Mouse (Mus musculus): ENCODE data around the gene Diaph3. TPM values are rescaled to one million over a fixed set of nuclear protein-coding genes. Genes with fewer than 3 reads are reported as not detected.
A peak's percentile ranks its signal among the peaks of the same experiment; 100 is the strongest.

Gene Diaph3
- total RNA-seq, 1 experiment from 2014 or later, result 71.4 TPM

DNA sequence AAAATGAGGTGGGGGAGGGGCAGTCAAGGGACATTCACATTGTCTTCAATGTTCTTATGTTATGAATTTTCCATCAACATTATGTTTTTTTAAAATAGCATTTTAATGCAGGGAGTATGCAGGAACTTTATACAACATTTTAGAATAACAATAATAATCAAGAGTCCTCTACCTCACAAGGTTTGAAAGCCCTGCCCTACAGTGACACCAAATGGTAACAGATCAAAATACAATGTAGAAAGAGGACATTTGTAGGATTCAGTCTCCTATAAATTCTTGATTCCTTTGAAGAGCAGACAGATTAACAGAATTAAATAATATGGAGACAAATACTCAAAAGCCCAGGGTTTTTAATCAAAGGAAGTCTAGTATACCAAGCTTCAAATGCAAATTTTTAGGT lies 242.1 kb downstream of the Diaph3 start:
- ATAC-seq (replicated peaks in 1 of 2; ENCODE audit: insufficient read depth in 1 of 2, low FRiP score in 2 of 2, low TSS enrichment in 1 of 2, low read depth in 1 of 2, poor library complexity in 2 of 2, severe bottlenecking in 2 of 2), result no peak

DNA sequence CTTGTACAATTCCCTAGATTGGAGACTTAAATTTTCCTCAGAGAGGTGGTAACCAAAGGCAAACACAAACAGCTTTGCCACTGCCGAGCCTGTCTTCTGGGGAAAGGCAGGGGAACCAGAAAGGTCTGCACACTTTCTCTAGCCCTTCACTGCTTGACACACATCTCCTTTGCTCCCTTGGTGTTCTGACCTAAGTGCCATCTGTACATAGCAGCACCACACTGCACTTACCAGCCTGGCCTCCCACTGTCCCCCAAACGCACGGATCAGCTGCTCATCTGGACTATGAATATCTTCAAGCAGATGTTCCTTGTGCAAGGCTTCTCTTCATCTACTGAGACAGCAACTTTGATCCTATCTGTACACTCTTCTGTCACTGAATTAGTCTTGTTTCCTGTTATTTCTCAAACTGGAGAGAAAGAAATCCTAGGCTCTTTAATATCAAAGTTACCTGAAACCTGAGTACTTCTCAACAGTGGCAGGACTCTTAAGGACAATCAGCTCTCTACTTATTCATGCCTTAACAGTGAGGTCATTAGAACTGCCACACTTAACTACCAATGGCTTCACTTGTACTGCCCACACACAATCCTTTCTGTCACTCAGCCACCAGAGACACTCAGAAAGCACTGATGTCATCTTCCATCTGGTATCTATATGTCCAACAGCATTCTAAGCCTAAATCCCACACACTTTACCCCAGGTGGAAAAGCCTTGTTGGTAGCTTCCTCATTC lies 251.8 kb downstream of the Diaph3 start:
- no peak for ATAC-seq (replicated peaks in 1 of 2; ENCODE audit: insufficient read depth in 1 of 2, low FRiP score in 2 of 2, low TSS enrichment in 1 of 2, low read depth in 1 of 2, poor library complexity in 2 of 2, severe bottlenecking in 2 of 2)

DNA sequence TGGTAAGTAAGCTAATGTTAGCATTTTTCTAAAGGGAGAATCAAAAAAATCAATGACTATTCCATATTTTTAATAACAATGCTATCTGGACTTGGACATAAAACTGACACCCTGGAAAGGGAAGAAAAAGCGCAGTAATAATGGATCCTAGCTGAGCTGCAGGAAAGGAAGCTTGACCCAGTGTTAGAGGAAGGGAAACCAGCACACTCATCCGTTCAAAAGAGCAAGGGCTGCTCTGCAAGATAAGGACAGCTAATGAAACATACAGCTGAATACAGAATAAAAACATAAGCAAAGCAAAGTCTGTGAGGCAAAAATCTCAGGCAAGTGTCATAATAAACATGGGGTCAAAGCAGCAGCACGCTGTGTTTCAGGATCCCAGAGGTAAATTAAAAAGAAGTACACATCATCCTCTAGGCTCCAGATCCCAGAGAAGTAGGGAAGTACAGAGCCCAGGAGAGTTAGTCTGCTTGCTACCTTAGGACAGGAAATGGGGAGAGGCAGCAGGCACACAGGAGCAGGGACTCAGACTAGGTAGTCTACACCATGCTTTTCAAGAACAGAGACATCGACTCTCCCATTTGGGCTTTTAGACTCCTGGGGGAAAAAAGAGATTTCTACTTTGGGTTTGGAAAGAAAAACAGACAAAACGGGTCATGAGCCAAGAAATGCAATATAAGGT lies 255.5 kb downstream of the Diaph3 start:
- ATAC-seq (replicated peaks in 1 of 2; ENCODE audit: insufficient read depth in 1 of 2, low FRiP score in 2 of 2, low TSS enrichment in 1 of 2, low read depth in 1 of 2, poor library complexity in 2 of 2, severe bottlenecking in 2 of 2), result peak in 1 of 2 experiments; percentile 37; a peak in 3 of 4 replicates

DNA sequence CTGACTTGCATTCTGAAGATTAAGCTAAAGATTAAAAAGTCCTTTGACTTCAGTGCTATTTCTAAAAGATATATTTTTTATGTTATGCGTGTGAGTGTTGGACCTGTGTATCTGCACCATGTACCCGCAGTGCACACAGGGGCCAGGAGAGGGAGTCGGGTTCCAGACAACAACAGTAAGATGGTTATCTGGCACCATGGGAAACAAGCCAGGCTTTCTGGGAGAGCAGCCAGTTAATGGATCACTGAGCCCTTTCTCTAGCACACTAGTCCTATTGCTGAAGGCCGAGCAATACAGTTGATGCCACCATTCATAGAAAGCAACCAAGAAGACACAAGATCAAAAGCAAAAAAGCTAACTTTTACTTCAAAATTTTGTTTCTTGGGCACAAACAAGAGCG lies 271.5 kb downstream of the Diaph3 start:
- ATAC-seq (replicated peaks in 1 of 2; ENCODE audit: insufficient read depth in 1 of 2, low FRiP score in 2 of 2, low TSS enrichment in 1 of 2, low read depth in 1 of 2, poor library complexity in 2 of 2, severe bottlenecking in 2 of 2), result no peak

GRCm38 (mm10) chr14:86867143-86867542 lies 273.9 kb downstream of the Diaph3 start:
- ATAC-seq (replicated peaks in 1 of 2; ENCODE audit: insufficient read depth in 1 of 2, low FRiP score in 2 of 2, low TSS enrichment in 1 of 2, low read depth in 1 of 2, poor library complexity in 2 of 2, severe bottlenecking in 2 of 2), result no peak

GRCm38 (mm10) chr14:86864053-86864452 lies 277.0 kb downstream of the Diaph3 start:
- ATAC-seq (replicated peaks in 1 of 2; ENCODE audit: insufficient read depth in 1 of 2, low FRiP score in 2 of 2, low TSS enrichment in 1 of 2, low read depth in 1 of 2, poor library complexity in 2 of 2, severe bottlenecking in 2 of 2), result no peak

GRCm38 (mm10) chr14:86861277-86861946 lies 279.6 kb downstream of the Diaph3 start:
- ATAC-seq (replicated peaks in 1 of 2; ENCODE audit: insufficient read depth in 1 of 2, low FRiP score in 2 of 2, low TSS enrichment in 1 of 2, low read depth in 1 of 2, poor library complexity in 2 of 2, severe bottlenecking in 2 of 2), result no peak

DNA sequence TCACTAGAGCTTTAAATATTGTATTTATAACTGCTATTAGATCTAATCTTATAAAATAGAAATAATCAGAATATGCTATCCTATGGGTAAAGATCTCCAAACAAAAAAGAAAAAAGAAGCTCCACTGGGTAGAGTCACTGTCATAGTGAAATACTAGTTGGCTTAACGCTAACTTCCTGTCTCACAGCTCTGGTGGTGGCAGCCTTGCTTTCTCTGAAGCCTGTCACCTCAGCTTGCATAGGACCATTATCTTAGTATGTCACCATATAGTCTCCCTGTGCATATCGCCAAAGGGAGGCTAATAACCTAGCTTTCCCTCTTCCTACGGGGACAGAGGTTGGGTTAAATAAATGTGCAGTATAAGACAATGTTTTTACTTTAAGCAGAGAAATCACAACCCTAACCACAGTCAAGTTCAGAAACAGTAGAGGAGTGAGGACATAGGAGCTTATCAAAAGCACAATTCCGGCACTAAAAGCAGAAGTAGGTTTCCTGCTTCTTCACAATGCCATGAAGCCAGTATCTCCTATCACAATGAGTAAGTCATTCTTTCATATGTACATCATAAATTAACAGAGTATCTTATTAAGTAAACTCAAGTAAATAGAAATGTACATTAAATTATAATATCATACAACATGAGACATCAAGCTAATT lies 293.8 kb downstream of the Diaph3 start:
- peak; percentile 85 for ATAC-seq (replicated peaks in 1 of 2; ENCODE audit: insufficient read depth in 1 of 2, low FRiP score in 2 of 2, low TSS enrichment in 1 of 2, low read depth in 1 of 2, poor library complexity in 2 of 2, severe bottlenecking in 2 of 2)

GRCm38 (mm10) chr14:86844075-86844474 lies 297.0 kb downstream of the Diaph3 start:
- ATAC-seq (replicated peaks in 1 of 2; ENCODE audit: insufficient read depth in 1 of 2, low FRiP score in 2 of 2, low TSS enrichment in 1 of 2, low read depth in 1 of 2, poor library complexity in 2 of 2, severe bottlenecking in 2 of 2), result peak; percentile 72 to 73

DNA sequence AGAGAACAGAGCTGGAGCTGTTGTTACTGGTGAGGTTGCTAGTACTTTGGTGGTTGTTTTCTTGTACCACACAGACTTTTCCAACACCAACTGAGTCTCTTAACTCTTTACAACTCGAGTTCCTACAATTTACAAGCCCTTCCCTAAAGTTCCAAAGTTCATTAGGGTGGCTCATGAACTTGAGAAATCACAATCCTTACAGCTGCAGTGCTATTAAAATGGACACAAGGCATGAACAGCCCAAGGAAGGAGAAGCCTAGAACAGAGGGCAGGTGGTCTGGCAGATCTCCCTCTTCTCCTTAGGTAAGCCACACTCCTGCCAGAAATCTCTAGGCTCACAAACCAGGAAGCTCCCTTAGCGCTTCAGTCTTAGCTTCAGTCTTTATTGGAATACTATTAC lies 303.4 kb downstream of the Diaph3 start:
- ATAC-seq (replicated peaks in 1 of 2; ENCODE audit: insufficient read depth in 1 of 2, low FRiP score in 2 of 2, low TSS enrichment in 1 of 2, low read depth in 1 of 2, poor library complexity in 2 of 2, severe bottlenecking in 2 of 2), result no peak

DNA sequence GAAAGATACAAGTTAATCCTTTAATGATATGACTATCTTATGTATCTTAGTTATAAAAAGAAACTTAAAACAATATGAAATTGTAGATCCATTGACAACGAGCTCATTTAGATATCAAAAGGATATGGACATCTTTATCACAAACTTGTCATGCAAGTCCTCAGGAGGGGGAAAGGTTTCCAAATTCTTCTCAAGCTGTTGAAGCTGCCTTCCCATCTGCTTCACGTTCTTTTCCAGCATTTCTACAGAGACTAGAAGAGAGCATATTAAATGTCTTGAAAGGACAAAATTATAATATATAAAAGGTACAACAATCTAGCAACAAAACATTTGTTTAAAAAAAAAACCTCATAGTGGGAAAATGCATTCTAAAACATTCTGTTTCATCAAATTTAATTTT lies 306.2 kb downstream of the Diaph3 start:
- ATAC-seq (replicated peaks in 1 of 2; ENCODE audit: insufficient read depth in 1 of 2, low FRiP score in 2 of 2, low TSS enrichment in 1 of 2, low read depth in 1 of 2, poor library complexity in 2 of 2, severe bottlenecking in 2 of 2), result no peak

DNA sequence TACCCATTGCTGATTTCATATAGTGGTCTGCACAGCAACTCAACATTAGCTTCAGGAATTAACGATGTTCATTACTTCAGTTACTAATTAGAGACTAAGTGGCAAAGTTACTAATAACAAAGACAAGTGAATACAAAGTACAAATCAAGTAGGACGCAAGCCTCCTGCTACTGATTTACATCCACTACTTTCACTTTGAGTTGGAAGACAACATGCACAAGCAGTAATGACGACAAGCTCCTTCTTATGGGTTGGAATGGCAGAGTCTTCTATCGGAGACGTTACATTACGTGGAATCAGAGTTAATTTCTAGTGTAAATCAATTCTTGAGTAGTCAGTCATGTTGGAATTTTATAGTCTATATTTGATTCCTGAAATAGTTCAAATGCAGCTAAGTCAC lies 306.8 kb downstream of the Diaph3 start:
- no peak for ATAC-seq (replicated peaks in 1 of 2; ENCODE audit: insufficient read depth in 1 of 2, low FRiP score in 2 of 2, low TSS enrichment in 1 of 2, low read depth in 1 of 2, poor library complexity in 2 of 2, severe bottlenecking in 2 of 2)

- ATAC-seq (replicated peaks in 1 of 2; ENCODE audit: insufficient read depth in 1 of 2, low FRiP score in 2 of 2, low TSS enrichment in 1 of 2, low read depth in 1 of 2, poor library complexity in 2 of 2, severe bottlenecking in 2 of 2), result no peak
Observed at GRCm38 (mm10) chr14:86833003-86833402, 308.0 kb downstream of the Diaph3 start.

DNA sequence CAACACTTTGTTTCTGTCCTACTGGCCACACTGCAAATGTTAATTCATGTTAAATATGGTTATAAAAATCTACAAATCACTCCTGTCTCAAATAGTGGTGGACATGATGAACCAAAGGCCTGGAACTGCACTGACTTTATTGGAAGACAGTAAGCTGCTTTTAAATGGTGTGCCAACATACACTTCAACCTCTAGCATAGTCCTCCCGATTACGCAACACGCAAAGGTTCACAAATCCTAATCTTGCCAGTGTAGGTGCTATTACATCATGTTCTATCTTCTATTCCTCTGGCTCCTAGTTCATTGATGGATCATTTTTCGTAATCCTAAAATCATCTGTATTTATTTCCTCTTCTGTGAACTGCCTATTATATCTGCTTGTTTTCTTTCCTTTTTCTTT lies 324.8 kb downstream of the Diaph3 start:
- no peak for ATAC-seq (replicated peaks in 1 of 2; ENCODE audit: insufficient read depth in 1 of 2, low FRiP score in 2 of 2, low TSS enrichment in 1 of 2, low read depth in 1 of 2, poor library complexity in 2 of 2, severe bottlenecking in 2 of 2)

DNA sequence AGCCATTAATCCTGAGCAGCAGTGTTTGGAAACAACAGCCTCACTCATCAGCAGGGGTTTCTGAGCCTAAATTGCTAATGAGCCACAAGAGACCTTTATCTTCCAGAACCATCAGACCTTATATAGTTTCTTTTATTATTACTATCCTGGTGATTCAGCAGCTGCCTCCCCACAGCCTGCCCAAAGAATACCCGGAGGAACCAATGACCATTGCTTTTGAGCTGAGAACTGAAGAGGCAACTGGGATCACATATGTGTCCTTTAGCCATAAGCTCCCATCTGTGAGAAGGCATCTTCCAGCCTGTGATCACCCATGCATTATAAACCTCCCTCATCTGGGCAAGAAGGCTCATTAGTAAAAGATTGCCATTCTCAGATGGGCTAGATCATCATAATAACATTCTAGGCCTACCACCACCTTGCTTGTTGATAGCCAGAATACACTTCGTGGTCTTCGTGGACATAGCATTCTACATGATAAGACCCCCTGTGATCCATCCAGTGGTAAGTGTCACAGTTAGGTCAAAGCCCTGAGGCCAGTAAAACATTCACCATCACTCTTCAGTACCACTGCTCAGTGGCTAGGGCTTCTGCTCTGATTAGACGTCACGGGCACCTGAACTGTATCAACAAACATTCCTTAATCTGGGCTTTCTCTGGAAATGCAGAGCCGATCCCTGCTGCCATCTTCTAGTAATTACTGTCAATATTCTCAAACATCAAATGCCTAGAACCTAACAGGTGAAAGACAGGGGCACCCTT lies 352.0 kb downstream of the Diaph3 start:
- ATAC-seq (replicated peaks in 1 of 2; ENCODE audit: insufficient read depth in 1 of 2, low FRiP score in 2 of 2, low TSS enrichment in 1 of 2, low read depth in 1 of 2, poor library complexity in 2 of 2, severe bottlenecking in 2 of 2), result no peak

GRCm38 (mm10) chr14:86786866-86787265 lies 354.2 kb downstream of the Diaph3 start:
- ATAC-seq (replicated peaks in 1 of 2; ENCODE audit: insufficient read depth in 1 of 2, low FRiP score in 2 of 2, low TSS enrichment in 1 of 2, low read depth in 1 of 2, poor library complexity in 2 of 2, severe bottlenecking in 2 of 2), result no peak

- peak; percentile 62 to 72; a peak in 3 of 4 replicates for ATAC-seq (replicated peaks in 1 of 2; ENCODE audit: insufficient read depth in 1 of 2, low FRiP score in 2 of 2, low TSS enrichment in 1 of 2, low read depth in 1 of 2, poor library complexity in 2 of 2, severe bottlenecking in 2 of 2)
Observed at GRCm38 (mm10) chr14:86781553-86782273, 359.3 kb downstream of the Diaph3 start.
